Mouse (Mus musculus) spleen, adult 2 months (tissue): Measurements from ENCODE around the gene Mcm7.

Experiments
- CTCF ChIP-seq: fragments of 200-500 bp; IDR thresholded peaks from 2 replicates; pipeline ENCODE4 v1.5.1; 2011; ENCODE audit warnings: mild to moderate bottlenecking, inconsistent platforms; ENCODE audit not compliant: insufficient read depth, insufficient read length, insufficient replicate concordance; ENCODE audit errors: extremely low read depth
- POLR2A ChIP-seq: fragments of 200-500 bp; IDR thresholded peaks from 2 replicates; pipeline ENCODE4 v1.6.1; 2011; ENCODE audit warnings: low read depth, low read length, inconsistent platforms

DNA sequence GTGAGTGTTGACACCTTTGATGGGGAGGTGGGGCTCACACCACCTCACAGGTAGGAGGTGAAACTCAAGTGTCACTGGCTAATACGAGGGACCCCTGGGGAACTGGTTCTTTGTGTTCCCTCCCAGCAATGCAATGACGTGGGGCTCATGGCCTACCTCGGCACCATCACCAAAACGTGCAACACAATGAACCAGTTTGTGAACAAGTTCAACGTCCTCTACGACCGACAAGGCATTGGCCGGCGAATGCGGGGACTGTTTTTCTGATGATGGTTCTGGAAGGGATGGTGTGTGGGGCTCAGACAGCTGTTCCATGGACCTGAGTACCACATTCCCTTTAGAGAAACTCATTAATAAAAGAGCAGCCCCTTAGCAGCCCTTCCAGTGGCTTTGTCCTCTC, 8.6 kb downstream of the Mcm7 start:
- TF ChIP-seq POLR2A (no peak), CTCF (no peak)
